Mouse (Mus musculus): ENCODE results near the gene Duoxa2.

- TF ChIP-seq CTCF (IDR thresholded peaks at IDR 0.05; ENCODE audit: borderline replicate concordance, insufficient read depth, low read depth, low read length), result no peak
- no peak for TF ChIP-seq POLR2A (IDR thresholded peaks at IDR 0.05; ENCODE audit: borderline replicate concordance, insufficient read depth, low read length)
Measured at GRCm38 (mm10) chr2:122298596-122299490, at the start of gene Duoxa2.
